Mouse (Mus musculus): ENCODE results near the gene Bik.

Gene Bik

DNA sequence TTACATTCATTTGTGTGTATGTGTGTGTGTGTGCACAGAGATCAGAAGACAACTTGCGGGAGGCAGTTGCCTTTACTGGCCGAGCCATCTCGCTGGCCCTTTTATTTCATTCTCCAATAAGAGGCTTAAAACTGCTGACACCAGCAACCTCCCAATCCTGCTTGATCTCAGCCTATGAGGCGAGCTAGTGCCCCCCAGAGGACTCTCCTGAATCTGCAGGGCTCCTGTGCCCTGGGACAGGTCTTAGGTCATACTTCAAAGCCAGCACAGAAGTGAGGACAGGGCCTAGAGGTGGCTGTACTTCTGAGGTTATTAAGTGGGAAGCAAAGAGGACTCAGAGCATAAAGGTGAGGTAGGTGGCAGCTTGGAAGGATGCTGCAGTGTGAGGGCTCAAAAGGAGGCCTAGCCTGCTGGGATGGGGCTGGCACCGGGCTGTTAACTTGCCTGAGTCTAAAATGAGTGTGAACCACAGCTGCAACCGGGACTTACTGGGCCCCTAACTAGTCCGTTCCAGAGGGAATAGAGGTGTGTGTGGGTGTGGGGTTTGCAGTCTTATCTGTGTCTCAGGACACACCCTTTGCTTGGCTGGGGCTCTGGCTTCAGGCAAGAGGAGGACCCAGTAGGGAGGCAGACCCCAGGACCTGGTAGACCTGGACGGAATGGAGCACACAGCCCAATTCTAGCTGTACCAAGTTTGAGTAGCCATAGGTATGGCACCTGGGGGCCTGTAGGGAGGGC lies 56.9 kb downstream of the Bik start:
- no peak for DNase-seq (ENCODE audit: low spot score)

DNA sequence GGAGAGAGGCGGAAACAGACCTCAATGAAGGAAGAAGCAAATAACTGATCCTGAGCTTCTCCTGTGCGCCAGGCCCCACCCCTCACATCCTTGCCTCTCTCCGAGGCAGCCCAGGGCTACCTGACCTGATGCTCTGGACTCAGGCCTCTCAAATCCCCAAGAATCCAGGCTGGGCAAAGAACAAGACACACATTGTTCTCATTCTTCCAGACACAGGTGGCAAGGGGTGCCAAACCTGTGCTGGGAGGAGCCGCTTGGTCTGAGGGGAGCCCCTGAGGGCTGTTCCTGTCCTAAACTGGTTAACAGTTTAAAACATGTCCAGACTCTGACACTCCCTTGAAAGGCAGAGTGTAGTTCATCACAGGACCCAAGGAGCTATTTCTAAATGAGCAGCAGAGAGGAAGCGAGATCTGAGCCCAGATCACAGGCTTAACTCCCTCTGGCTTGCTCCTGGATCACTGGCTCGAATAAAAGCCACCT lies 58.1 kb downstream of the Bik start:
- DNase-seq (ENCODE audit: low spot score) = no peak

DNA sequence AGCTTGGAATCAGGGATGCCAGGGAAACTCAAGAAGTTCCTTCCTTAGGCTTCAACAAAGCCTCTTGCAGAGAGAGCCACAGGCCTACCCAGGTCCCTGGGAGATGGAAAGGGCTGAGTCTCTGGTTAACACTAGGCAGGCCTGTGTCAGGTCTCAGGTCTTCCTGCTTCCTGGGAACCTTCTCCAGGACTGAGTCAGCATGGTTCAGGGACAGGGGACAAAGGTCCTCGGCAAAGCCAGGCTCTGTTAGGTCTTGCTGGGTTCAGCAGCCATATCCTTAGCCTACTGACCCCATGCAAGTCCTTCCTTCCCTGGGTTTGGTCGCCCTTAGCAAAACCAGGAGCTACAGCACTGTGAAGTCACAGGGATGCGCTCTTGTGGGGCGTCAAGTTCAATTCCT lies 64.2 kb downstream of the Bik start:
- no peak for DNase-seq (ENCODE audit: low spot score)

DNA sequence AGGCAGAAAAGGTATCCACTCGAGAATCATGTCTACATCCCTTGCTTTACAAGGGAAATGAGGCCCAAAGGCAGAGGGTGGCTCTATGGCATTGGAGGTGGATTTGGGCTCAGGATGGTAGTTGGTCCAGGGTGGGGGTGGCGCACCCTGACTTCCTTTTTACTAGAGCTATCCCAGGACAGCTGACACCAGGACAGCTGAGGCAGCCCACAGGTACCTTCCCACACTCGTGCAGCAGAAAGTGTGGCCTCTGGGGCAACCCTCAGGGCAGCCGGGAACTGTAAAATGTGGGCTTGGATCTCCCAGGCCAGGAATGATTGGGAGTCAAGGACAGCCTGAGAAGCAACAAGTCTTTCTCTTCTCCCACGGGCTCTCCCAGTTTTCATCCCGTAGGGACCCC lies 65.1 kb downstream of the Bik start:
- DNase-seq (ENCODE audit: low spot score) = no peak

DNA sequence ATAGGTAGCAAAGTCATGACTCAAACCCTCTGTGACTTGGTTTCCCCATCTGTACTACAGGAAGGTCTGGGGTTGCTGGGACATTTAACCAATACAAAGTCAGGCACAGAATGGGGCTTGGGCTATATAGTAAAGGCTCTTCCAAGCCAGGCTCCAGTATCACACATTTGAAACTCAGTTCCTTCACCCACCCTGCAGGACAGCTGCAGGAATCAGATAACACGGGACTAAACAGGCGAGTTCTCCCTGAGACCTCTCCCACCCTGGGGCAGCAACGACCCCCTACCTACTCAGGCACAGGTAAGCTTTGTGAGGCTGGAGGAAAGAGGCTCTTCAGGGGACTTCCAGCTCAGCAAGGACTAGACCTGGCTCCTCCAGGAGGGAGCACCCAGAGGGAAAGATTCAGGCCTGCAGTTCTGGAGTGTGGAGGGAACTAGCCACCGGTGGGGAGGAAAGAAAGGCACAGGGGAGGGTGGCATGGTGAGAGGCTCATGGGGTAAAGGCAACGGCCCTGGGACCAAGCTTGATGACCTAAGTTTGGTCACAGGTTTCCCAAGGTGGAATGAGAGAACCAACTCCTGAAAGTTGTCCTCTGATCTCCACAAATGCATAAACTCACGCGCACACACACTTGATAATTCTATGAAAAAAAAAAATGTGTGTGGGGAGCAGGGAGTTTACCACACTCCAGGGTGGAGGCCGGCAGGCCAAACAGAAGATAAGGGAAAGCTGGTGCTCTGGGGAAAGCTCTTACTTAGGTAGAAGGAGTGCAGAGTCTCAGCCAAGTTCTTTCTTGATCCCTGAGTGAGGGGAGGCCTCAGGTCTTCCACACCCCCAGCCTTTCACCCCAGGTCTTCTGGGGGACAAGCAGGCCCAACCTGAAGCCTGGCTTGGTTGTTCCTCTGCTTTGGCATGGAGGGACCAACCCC lies 65.9 kb downstream of the Bik start:
- DNase-seq (ENCODE audit: low spot score) = peak; percentile 47

DNA sequence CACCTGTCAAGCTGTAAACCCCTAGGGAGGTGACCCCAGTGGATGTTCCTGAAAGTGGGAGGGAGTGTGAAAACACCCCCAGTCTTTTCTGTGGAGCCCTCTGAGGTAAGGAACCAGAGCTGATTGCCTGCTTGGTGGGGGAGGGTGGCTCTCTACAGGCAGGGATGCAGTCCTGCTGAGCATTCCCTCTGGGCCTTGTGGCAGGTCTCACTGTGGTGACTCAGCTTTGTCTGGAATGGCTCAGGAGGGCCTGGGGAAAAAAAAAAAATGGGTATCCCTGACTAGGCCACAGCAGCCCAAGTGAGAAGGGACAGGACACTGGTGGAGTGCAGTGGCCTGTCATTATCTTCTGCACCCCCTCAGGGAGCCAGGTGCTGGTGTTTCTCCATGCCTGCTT lies 66.5 kb downstream of the Bik start:
- DNase-seq (ENCODE audit: low spot score) = no peak

DNA sequence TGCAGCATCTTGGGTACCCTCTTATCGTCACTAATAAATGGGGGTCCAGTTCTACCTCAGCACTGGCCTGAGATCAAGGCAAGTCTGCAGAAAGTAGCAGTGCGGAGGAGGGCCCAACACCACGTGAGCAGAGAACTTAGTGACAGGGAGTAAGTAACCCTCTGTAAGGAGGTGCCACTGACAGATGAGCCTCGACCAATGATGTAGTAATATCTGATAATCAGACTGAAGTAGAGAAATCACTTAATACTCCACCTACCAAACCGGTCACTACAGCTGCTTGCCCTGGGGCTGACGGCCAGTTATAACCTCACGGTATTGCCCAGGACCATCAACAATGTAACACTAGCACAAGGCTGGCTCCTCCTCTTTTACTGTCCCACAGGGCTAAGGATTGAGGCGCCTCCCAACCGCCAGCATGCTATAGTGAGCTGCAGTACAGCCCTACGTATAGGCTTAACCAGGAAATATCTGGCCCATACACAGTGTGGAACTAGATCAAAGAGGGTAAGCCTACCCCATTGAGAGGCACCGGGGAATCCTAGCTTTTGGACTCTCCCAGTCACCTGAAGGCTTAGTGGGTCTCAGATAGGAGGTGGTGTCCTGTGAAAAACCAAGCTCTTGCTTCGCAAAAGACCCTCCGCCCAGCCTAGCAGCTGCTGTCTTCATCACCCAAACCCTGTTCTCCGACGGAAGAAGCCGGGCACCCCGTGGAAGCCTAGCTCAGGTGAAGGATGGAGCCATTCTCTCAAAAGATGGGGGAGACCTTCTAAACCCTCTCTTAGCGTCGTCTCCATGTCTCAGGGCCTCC lies 67.2 kb downstream of the Bik start:
- peak; percentile 43 for DNase-seq (ENCODE audit: low spot score)

All from spleen, adult 12 weeks (tissue).